Mouse (Mus musculus) intestine, embryonic 15.5 days (tissue): ENCODE results near the gene Abcc4. TPM values are rescaled to one million over a fixed set of nuclear protein-coding genes. Genes with fewer than 3 reads are reported as not detected.

ENCODE experiments used
- ATAC-seq: fragments of 200-750 bp; cut with Nextera tagmentation; 2 replicates; pipeline ENCODE4 v1.8.0; 2017; ENCODE audit warnings: moderate TSS enrichment, moderate library complexity
- H3K27ac ChIP-seq: fragments of 300-500 bp; sonication (generic); 2 replicates; pipeline ENCODE4 v1.5.1; 2015; ENCODE audit warnings: mild to moderate bottlenecking, inconsistent platforms
- H3K27me3 ChIP-seq: fragments of 300-500 bp; sonication (generic); replicated peaks from 2 replicates; pipeline ENCODE4 v1.6.1; 2015; ENCODE audit warnings: inconsistent platforms
- H3K36me3 ChIP-seq: fragments of 300-500 bp; sonication (generic); 2 replicates; pipeline ENCODE4 v1.6.1; 2015; ENCODE audit warnings: inconsistent platforms
- H3K4me1 ChIP-seq: fragments of 300-500 bp; sonication (generic); replicated peaks from 2 replicates; pipeline ENCODE4 v1.6.1; 2015; ENCODE audit warnings: inconsistent platforms
- H3K4me2 ChIP-seq: fragments of 300-500 bp; sonication (generic); replicated peaks from 2 replicates; pipeline ENCODE4 v1.6.1; 2015; ENCODE audit warnings: mild to moderate bottlenecking, inconsistent platforms
- H3K4me3 ChIP-seq: fragments of 300-500 bp; sonication (generic); replicated peaks from 2 replicates; pipeline ENCODE4 v1.5.1; 2015; ENCODE audit warnings: inconsistent platforms
- H3K9ac ChIP-seq: fragments of 300-500 bp; sonication (generic); 2 replicates; pipeline ENCODE4 v1.6.1; 2015; ENCODE audit warnings: inconsistent platforms
- H3K9me3 ChIP-seq: fragments of 300-500 bp; sonication (generic); 2 replicates; pipeline ENCODE4 v1.6.1; 2016; ENCODE audit warnings: inconsistent platforms
- WGBS: fragments of 180-500 bp; shearing (Covaris S2); methylation state at CpG from one replicate; pipeline ENCODE4 v1.1.7; 2015; 5-methylcytosine and 5-hydroxymethylcytosine counted together
- polyA plus RNA-seq: library from polyadenylated mRNA; unstranded; fragments of >200 nt; fragmentation: Nextera tagmentation; extraction: Ambion mirVana; gene quantifications from 2 replicates; pipeline ENCODE4 v1.2.1, GENCODE M21; 2015

Abcc4 gene
- polyA plus RNA-seq, 1 experiment from 2014 or later = 2.2 TPM

DNA sequence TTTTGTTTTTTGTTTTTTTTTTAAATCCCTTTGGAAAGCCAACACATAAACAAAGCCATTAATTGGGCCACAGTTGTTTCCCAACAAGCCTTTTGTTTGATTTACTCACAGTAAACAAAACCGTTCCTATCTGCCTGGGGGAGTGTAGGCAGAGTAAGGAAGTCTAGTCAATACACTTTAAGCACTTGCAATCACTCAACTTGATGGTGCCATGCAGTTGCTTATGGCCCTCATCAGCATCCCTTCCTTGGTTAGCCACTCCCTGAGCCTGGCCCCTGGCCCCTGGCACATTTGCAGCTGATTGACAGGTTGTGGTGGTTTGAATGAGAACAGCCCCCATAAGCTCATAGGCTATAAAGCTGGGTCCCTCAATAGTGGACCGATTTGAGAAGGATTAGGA is 209.3 kb downstream of the Abcc4 start:
- Histone ChIP-seq H3K27ac (no peak overlapping the region), H3K27me3 (no peaks in the 10 kb centered on the region), H3K9ac (no peak overlapping the region), H3K4me3 (no peak overlapping the region), H3K36me3 (no peaks in the 10 kb centered on the region), H3K4me2 (no peak overlapping the region), H3K9me3 (no peaks in the 10 kb centered on the region), H3K4me1 (no peaks in the 10 kb centered on the region)
- no peak for ATAC-seq
- 59% methylated on average over 2 of the region's 2 CpGs for WGBS

DNA sequence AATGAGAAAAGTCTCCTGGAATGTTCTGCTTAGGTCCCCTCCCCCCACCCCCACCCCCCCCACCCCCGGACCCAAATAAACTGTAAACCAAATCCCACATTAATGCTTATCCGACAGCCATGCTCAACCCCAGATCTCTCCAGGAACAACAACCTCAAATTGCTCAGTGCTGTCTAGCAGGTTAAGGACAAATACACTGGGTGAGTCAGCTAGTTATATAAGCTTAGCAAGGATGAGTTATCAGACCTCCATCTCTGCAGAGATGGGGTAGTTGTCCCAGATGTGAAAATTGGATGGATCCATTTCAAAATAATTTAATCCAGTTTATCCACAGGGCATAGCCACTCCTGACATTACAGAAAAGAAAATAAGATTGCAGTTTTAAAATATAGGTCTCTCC is 210.6 kb downstream of the Abcc4 start:
- no peaks in the 10 kb centered on the region for H3K9me3 ChIP-seq
- 69% methylated on average over 2 of the region's 2 CpGs for WGBS
- no peak overlapping the region for H3K4me3 ChIP-seq
- H3K27me3 ChIP-seq = no peaks in the 10 kb centered on the region
- H3K27ac ChIP-seq = no peak overlapping the region
- no peak for ATAC-seq
- H3K9ac ChIP-seq = no peak overlapping the region
- no peak overlapping the region for H3K4me2 ChIP-seq
- H3K36me3 ChIP-seq = no peaks in the 10 kb centered on the region
- no peaks in the 10 kb centered on the region for H3K4me1 ChIP-seq

DNA sequence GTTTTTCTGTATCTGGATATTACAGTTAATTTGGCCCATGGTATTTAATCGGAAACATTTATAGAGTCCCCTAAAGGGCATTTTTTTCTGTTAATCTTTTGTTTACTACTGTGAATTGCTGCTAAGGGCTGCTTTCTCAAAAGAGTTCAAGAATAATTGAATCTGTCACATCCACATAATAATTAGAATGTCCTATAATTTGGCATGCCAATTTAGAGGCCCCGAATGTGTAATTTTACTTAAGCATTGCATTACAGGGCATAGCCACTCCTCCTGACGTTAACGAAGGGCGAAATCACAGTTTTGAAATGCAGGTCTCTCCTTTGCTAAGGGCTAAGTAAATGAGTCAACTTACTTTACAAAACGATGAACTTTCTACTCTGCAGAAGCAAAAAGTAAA is 214.3 kb downstream of the Abcc4 start:
- H3K27ac ChIP-seq = no peak overlapping the region
- no peak overlapping the region for H3K4me3 ChIP-seq
- no peaks in the 10 kb centered on the region for H3K9me3 ChIP-seq
- no peak overlapping the region for H3K9ac ChIP-seq
- H3K4me2 ChIP-seq = no peak overlapping the region
- no peaks in the 10 kb centered on the region for H3K27me3 ChIP-seq
- H3K4me1 ChIP-seq = no peaks in the 10 kb centered on the region
- WGBS = 84% methylated on average over 6 of the region's 6 CpGs
- no peak for ATAC-seq
- no peaks in the 10 kb centered on the region for H3K36me3 ChIP-seq

DNA sequence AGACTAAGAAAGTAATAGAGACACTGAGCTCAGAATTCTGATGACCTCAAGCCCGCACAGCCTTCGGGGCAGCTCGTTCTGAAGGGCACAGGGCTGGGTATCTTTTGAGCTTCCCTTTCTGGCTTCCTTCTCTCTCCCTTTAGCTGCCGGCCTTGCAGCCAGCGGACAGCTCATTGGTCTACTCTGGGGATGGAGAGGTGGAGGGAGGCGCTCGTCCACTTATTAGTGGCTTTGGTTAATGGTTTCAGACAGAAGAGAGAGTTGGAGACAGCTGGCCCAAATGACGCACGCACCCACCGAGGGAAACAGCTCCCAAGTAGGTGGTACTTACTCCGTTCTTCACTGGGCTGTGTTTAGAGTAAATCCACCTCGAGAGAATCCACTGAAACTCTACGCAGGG is 214.7 kb downstream of the Abcc4 start:
- H3K9ac ChIP-seq = no peak overlapping the region
- 0 out of 2 replicates have a peak overlapping the region, but pooled peaks have one; percentile 2 for H3K4me2 ChIP-seq
- 56% methylated on average over 13 of the region's 13 CpGs for WGBS
- H3K4me1 ChIP-seq = no peaks in the 10 kb centered on the region
- no peaks in the 10 kb centered on the region for H3K36me3 ChIP-seq
- H3K9me3 ChIP-seq = no peaks in the 10 kb centered on the region
- ATAC-seq = no peak
- H3K27ac ChIP-seq = no peak overlapping the region
- no peaks in the 10 kb centered on the region for H3K27me3 ChIP-seq
- H3K4me3 ChIP-seq = no peak overlapping the region

DNA sequence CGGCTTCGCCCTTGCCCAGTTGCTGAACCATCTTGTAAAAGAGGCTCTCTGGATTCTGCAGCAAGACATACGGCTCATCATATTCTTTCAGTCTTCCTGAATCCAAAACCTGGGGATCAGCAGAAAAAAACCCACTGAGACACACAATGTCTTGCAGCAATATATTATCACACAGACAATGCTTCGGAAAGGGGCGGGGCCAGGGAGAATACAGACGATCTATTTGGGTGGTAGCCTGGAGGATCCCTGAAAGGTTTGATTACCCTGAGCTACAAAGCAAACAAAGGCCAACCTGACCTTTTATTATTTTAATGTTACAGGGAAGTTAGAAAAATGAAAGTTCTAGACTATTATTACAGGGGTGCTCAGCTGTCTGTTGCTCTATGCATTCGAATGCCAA is 215.5 kb downstream of the Abcc4 start:
- no peaks in the 10 kb centered on the region for H3K27me3 ChIP-seq
- H3K4me1 ChIP-seq = no peaks in the 10 kb centered on the region
- 78% methylated on average over 7 of the region's 7 CpGs for WGBS
- no peak overlapping the region for H3K27ac ChIP-seq
- H3K9me3 ChIP-seq = no peaks in the 10 kb centered on the region
- H3K4me2 ChIP-seq = no peak overlapping the region
- H3K4me3 ChIP-seq = no peak overlapping the region
- ATAC-seq = no peak
- no peaks in the 10 kb centered on the region for H3K36me3 ChIP-seq
- no peak overlapping the region for H3K9ac ChIP-seq

DNA sequence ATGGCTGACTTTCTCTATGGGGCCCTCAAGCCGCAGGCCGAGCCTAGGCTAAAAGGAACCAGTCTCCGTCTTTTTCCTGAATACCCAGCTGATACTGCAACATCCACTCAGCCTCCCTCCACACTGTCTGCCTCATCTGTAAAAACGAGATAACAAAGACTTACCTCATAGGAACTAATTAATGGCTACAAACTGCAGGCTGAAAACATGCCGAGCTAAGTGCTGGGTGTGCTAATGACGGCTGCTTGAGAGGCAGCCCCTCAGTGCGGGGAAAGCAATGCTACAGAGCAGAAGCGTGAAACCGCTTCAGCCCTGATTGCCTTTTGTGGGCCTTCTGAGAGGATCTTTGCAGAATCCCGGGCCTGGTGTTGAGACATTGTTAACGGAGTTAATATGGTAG is 219.7 kb downstream of the Abcc4 start:
- no peaks in the 10 kb centered on the region for H3K36me3 ChIP-seq
- WGBS = 83% methylated on average over 11 of the region's 11 CpGs
- no peak for ATAC-seq

DNA sequence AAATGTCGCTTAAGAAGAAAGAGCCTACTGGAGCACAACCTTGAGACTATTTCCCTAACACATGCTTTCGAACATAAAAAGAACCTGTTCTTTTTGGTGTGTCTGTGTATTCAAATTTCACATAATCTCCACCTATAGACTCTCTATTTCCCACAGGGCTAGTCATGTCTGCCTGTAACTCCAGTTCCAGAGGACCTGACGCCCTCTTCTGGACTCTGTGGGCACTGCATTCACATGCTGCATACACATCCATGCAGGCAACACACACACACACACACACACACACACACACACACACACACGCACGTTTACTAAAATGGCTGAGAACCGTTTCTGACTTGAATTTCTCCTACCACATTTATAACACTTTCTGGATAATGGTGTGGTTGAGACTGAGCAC is 220.4 kb downstream of the Abcc4 start:
- Histone ChIP-seq H3K27me3 (no peaks in the 10 kb centered on the region), H3K4me3 (no peak overlapping the region), H3K9me3 (no peaks in the 10 kb centered on the region), H3K36me3 (no peaks in the 10 kb centered on the region), H3K9ac (no peak overlapping the region), H3K27ac (no peak overlapping the region), H3K4me2 (no peak overlapping the region), H3K4me1 (no peaks in the 10 kb centered on the region)
- WGBS = 94% methylated on average over 6 of the region's 6 CpGs
- ATAC-seq = no peak

More for the DNA sequence above, 219.7 kb downstream of the Abcc4 start:
- Histone ChIP-seq H3K9ac (no peak overlapping the region), H3K27ac (no peak overlapping the region), H3K4me1 (no peaks in the 10 kb centered on the region), H3K4me3 (no peak overlapping the region), H3K4me2 (no peak overlapping the region), H3K27me3 (no peaks in the 10 kb centered on the region), H3K9me3 (no peaks in the 10 kb centered on the region)

DNA sequence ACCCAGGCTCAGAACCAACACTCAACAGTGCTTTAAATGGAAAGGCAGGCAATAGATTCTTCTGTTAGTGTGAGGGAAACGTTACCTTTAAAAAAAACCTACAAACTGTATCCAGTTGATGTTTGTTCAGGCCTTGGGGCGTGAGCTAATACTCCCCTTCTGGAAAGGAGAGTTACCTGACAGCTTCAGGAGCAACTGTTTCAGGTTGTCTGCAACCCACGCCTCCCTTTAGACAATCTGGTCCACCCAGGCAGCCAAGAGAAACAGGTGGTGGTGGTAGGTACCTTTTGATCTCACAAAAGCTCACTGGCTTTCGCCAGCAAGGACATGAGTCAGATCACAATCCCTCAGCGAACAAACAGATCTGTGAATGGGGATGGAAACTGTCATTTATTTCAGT is 223.7 kb downstream of the Abcc4 start:
- H3K36me3 ChIP-seq = no peaks in the 10 kb centered on the region
- H3K4me1 ChIP-seq = no peaks in the 10 kb centered on the region
- ATAC-seq = no peak
- H3K4me2 ChIP-seq = no peak overlapping the region
- H3K9ac ChIP-seq = no peak overlapping the region
- no peaks in the 10 kb centered on the region for H3K9me3 ChIP-seq
- H3K4me3 ChIP-seq = no peak overlapping the region
- H3K27me3 ChIP-seq = no peaks in the 10 kb centered on the region
- no peak overlapping the region for H3K27ac ChIP-seq
- WGBS = 77% methylated on average over 5 of the region's 5 CpGs

DNA sequence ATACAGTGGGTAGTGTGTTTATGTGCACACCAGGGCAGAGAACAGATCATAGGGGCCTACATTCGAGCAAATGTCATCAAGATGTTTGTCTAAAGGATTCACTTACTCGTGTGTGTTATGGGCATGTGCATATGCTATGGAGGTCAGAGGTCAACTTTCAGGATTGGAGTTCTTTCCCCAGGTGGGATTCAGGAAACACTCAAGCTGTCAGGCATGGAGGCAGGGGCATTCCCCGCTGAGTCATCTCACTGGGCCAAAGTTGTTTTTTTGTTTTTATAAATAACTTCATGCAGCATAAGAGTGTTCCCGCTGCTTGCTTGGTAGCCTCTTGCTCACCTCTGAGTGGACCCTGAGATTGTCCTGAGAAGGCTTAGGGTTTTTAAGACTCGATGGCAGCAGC is 224.2 kb downstream of the Abcc4 start:
- no peak overlapping the region for H3K27ac ChIP-seq
- H3K9ac ChIP-seq = no peak overlapping the region
- 64% methylated on average over 5 of the region's 5 CpGs for WGBS
- no peaks in the 10 kb centered on the region for H3K4me1 ChIP-seq
- no peaks in the 10 kb centered on the region for H3K27me3 ChIP-seq
- no peak overlapping the region for H3K4me2 ChIP-seq
- no peaks in the 10 kb centered on the region for H3K36me3 ChIP-seq
- H3K4me3 ChIP-seq = no peak overlapping the region
- no peak for ATAC-seq
- no peaks in the 10 kb centered on the region for H3K9me3 ChIP-seq

DNA sequence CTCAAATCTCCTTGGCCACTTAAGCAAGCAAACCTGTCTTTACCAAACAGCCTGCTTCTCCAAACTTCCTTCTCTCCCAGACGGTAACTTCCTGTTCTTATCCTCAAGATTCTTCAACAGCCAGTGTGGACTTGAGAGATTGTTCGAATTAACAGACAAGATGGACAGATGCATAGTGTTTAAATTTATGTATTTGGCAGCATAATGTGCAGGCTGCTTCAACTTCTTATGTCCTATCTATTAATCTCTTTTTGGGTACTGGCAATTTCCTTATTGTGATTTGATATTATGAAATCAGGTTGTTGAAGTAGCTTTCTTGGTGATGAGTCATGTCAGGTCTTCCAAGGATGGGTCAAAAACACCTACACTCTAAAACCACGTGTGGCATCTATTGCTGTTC is 229.7 kb downstream of the Abcc4 start:
- Histone ChIP-seq H3K27ac (no peak overlapping the region), H3K9ac (no peak overlapping the region), H3K4me1 (peaks cover 5% of the 10 kb centered on the region; the same call in 1 of the 2 replicates), H3K4me2 (no peak overlapping the region), H3K27me3 (peaks cover 22% of the 10 kb centered on the region), H3K4me3 (no peak overlapping the region), H3K36me3 (no peaks in the 10 kb centered on the region), H3K9me3 (no peaks in the 10 kb centered on the region)
- no peak for ATAC-seq
- WGBS = 85% methylated on average over 3 of the region's 3 CpGs

DNA sequence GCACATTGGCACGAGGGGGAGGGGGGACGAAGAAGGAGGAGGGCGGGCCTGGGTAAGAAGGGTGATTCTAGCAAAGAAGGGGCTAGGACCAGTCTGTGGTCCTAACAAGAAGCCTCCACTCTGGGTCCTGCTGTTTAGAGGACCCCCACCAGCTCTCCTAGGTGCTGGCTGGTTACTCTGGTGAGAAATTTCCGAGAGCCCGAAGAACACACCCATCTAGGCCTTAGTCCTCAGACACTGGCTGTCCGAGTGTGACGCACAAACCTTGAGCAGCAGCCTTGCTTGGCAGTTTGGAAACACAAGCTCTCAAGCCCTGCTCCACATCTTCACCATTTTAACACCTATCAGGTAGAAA is 230.9 kb downstream of the Abcc4 start:
- no peak overlapping the region for H3K27ac ChIP-seq
- H3K27me3 ChIP-seq = peaks cover 22% of the 10 kb centered on the region
- H3K9ac ChIP-seq = no peak overlapping the region
- 0 out of 2 replicates have a peak overlapping the region, but pooled peaks have one; percentile 96 for H3K4me2 ChIP-seq
- H3K36me3 ChIP-seq = no peaks in the 10 kb centered on the region
- H3K9me3 ChIP-seq = no peaks in the 10 kb centered on the region
- WGBS = 53% methylated on average over 7 of the region's 7 CpGs
- H3K4me3 ChIP-seq = no peak overlapping the region
- no peak for ATAC-seq
- H3K4me1 ChIP-seq = peaks cover 5% of the 10 kb centered on the region; the same call in 1 of the 2 replicates

DNA sequence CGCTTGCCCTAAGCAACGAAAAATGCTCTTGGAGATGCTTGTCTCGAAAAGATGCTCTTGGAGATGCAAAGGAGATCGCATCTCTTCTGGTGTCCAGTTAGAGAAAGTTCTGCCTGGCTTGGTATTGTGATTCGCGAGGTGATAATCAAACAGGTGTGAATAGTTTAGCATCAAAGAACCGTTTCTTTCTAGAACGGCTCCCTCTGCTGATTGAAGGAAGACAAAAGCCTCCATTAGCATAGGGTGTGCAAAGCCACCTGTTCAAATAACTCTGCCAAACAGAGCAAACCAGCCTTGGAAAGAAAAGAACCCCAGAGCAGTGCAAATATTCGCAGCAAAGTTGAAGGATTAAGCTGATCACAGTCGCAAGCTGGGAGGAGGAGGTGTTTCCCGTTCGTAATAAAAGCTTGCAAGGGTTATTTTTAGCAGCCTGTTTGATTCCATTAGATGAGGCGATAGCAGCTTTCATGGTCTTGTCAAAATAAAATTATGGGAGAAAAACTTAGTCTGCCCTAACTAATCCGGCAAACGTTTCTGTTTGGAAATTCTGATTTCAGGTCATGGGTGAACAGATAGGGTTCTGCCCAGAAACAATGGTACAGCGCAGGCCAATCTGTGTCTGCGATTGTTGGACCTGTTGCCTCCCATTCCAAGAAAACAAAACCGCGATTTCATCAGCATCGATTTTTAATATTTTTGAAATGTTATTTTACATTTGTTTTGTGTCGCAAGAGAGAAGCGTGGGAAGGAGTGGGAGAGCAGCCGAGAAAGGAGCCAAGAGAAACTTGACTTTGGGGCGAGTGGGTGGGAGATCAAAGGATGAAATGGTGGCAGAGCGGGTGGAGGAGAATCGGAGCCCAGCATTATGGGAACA is 231.6 kb downstream of the Abcc4 start:
- Histone ChIP-seq H3K27ac (no peak overlapping the region), H3K27me3 (peaks cover 22% of the 10 kb centered on the region), H3K9ac (0 out of 2 replicates have a peak overlapping the region, but pooled peaks have one; percentile 17), H3K4me2 (peak overlapping the region; percentile 96), H3K4me3 (peak overlapping the region; percentile 48), H3K36me3 (no peaks in the 10 kb centered on the region), H3K4me1 (peaks cover 5% of the 10 kb centered on the region; the same call in 1 of the 2 replicates), H3K9me3 (no peaks in the 10 kb centered on the region)
- 18% methylated on average over 26 of the region's 26 CpGs for WGBS
- ATAC-seq = peak; percentile 76

DNA sequence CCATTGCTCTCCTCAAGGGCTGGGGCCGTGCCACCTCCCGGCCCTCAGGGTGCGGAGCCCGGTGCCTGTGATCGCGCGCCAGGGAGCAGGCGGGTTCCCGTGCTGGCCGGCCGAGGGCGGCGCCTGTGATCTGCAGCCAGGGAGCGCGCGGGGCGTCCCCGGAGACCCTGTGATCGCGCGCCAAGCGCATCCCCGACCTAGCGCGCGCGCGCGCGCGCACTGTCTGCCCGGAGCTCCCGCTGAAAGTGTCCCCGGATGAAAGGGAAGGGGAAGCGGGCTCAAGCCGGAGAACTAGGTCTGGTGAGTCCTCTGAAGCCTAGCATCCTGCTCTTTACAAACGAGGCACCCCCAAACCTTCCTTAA is 232.2 kb downstream of the Abcc4 start:
- Histone ChIP-seq H3K4me1 (peaks cover 5% of the 10 kb centered on the region; the same call in 1 of the 2 replicates), H3K4me3 (peak overlapping the region; percentile 48), H3K9me3 (no peaks in the 10 kb centered on the region), H3K27me3 (peaks cover 22% of the 10 kb centered on the region), H3K9ac (peak overlapping the region; percentile 17; the same call in 1 of the 2 replicates), H3K36me3 (no peaks in the 10 kb centered on the region), H3K4me2 (peak overlapping the region; percentile 96), H3K27ac (no peak overlapping the region)
- peak; percentile 85 for ATAC-seq
- under 1% methylated on average over 37 of the region's 37 CpGs for WGBS
